In genomic region chr2:163693716-163694314, GRCm38 (mm10) we compare ENCODE assay signal across 7 mouse cellular contexts. TPM values are rescaled to one million over a fixed set of nuclear protein-coding genes. Genes with fewer than 3 reads are reported as not detected.
DNase-seq lines count a peak whose midpoint lies in the region; ATAC-seq and TF ChIP-seq lines count a peak whose summit lies in the region.

No protein-coding gene starts in this region.

- H3K9ac ChIP-seq in heart, embryonic 13.5 days: peak overlapping the region; percentile 70
- H3K9ac ChIP-seq in stomach, embryonic 14.5 days (replicated peaks; ENCODE audit: low read depth, low read length): no peak overlapping the region
- no peak overlapping the region for H3K9ac ChIP-seq in forebrain, embryonic 11.5 days (ENCODE audit: low read length)

- no peak for TF ChIP-seq POLR2A in spleen, adult 2 months (IDR thresholded peaks at IDR 0.05; ENCODE audit: low read depth, low read length)

- no peaks in the 10 kb centered on the region for H3K36me3 ChIP-seq in spleen, adult 2 months (ENCODE audit: control insufficient read depth, insufficient read depth, low read length)
- no peaks in the 10 kb centered on the region for H3K36me3 ChIP-seq in heart, embryonic 13.5 days
- no peaks in the 10 kb centered on the region; the same call in 1 of the 2 replicates for H3K36me3 ChIP-seq in limb, embryonic 10.5 days
- no peaks in the 10 kb centered on the region for H3K36me3 ChIP-seq in stomach, embryonic 14.5 days (ENCODE audit: control insufficient read depth, insufficient read depth, low read length)
- no peaks in the 10 kb centered on the region for H3K36me3 ChIP-seq in forebrain, embryonic 11.5 days (ENCODE audit: control insufficient read depth, insufficient read depth, low read length)

- H3K27ac ChIP-seq in spleen, adult 2 months (ENCODE audit: insufficient read depth, low read length): peak overlapping the region; percentile 61
- H3K27ac ChIP-seq in heart, embryonic 13.5 days (replicated peaks): peak overlapping the region; percentile 99
- 0 out of 2 replicates have a peak overlapping the region, but pooled peaks have one; percentile 50 for H3K27ac ChIP-seq in limb, embryonic 10.5 days
- peak overlapping the region; percentile 49; the same call in 1 of the 2 replicates for H3K27ac ChIP-seq in stomach, embryonic 14.5 days (ENCODE audit: low read length)
- no peak overlapping the region for H3K27ac ChIP-seq in forebrain, embryonic 11.5 days (ENCODE audit: low read depth, low read length)

- peak overlapping the region; percentile 36 for H3K4me2 ChIP-seq in heart, embryonic 13.5 days
- H3K4me2 ChIP-seq in stomach, embryonic 14.5 days (replicated peaks; ENCODE audit: low read depth, low read length): no peak overlapping the region
- no peak overlapping the region for H3K4me2 ChIP-seq in forebrain, embryonic 11.5 days (ENCODE audit: low read depth, low read length, severe bottlenecking)

- no peak for TF ChIP-seq CTCF in spleen, adult 2 months (IDR thresholded peaks at IDR 0.05; ENCODE audit: extremely low read depth, insufficient read depth, insufficient read length, insufficient replicate concordance)

- no peak for DNase-seq in spleen, adult 2 months (ENCODE audit: low read depth in 1 of 2, low spot score in 2 of 2)
- no peak for DNase-seq in spleen, postnatal 10 days (ENCODE audit: low spot score in 2 of 2)
- no peak for DNase-seq in limb, embryonic 10.5 days (ENCODE audit: low spot score)
- no peak for DNase-seq in layer of hippocampus, adult 9-11 months
- no peak for DNase-seq in forebrain, embryonic 11.5 days (ENCODE audit: low spot score)

- peaks cover 18% of the 10 kb centered on the region; the same call in 1 of the 2 replicates for H3K4me1 ChIP-seq in spleen, adult 2 months (ENCODE audit: control insufficient read depth, insufficient read depth, insufficient read length)
- peaks cover 92% of the 10 kb centered on the region for H3K4me1 ChIP-seq in heart, embryonic 13.5 days
- H3K4me1 ChIP-seq in limb, embryonic 10.5 days: peaks cover 30% of the 10 kb centered on the region
- peaks cover 23% of the 10 kb centered on the region; the same call in 1 of the 2 replicates for H3K4me1 ChIP-seq in stomach, embryonic 14.5 days (ENCODE audit: control insufficient read depth, insufficient read depth, low read length)
- peaks cover 2% of the 10 kb centered on the region for H3K4me1 ChIP-seq in forebrain, embryonic 11.5 days (replicated peaks; ENCODE audit: control insufficient read depth, insufficient read depth, low read length)

- no peaks in the 10 kb centered on the region for H3K27me3 ChIP-seq in spleen, adult 2 months (ENCODE audit: control insufficient read depth, insufficient read depth, low read length)
- H3K27me3 ChIP-seq in heart, embryonic 13.5 days (replicated peaks): no peaks in the 10 kb centered on the region
- no peaks in the 10 kb centered on the region for H3K27me3 ChIP-seq in limb, embryonic 10.5 days (ENCODE audit: low read depth, poor library complexity, severe bottlenecking)
- no peaks in the 10 kb centered on the region for H3K27me3 ChIP-seq in stomach, embryonic 14.5 days (ENCODE audit: control insufficient read depth, insufficient read depth, low read length)
- no peaks in the 10 kb centered on the region for H3K27me3 ChIP-seq in forebrain, embryonic 11.5 days (ENCODE audit: control insufficient read depth, insufficient read depth, low read length)

- ATAC-seq in heart, embryonic 13.5 days (ENCODE audit: extremely low read depth, insufficient number of reproducible peaks, low FRiP score, low TSS enrichment): no peak
- no peak for ATAC-seq in stomach, embryonic 14.5 days (ENCODE audit: insufficient number of reproducible peaks, insufficient read depth, low FRiP score, low read depth)
- no peak for ATAC-seq in forebrain, embryonic 11.5 days (replicated peaks; ENCODE audit: low FRiP score)

- 85% methylated on average over 9 of the region's 9 CpGs for WGBS in spleen, adult 2 months
- WGBS in heart, embryonic 13.5 days: 40% methylated on average over 9 of the region's 9 CpGs
- 79% methylated on average over 9 of the region's 9 CpGs for WGBS in limb, embryonic 10.5 days
- 65% methylated on average over 9 of the region's 9 CpGs for WGBS in stomach, embryonic 14.5 days
- WGBS in forebrain, embryonic 11.5 days: 75% methylated on average over 9 of the region's 9 CpGs

- H3K4me3 ChIP-seq in spleen, adult 2 months (ENCODE audit: extremely low read depth, insufficient read depth, insufficient read length): no peak overlapping the region
- peak overlapping the region; percentile 28 for H3K4me3 ChIP-seq in heart, embryonic 13.5 days
- no peak overlapping the region for H3K4me3 ChIP-seq in limb, embryonic 10.5 days
- H3K4me3 ChIP-seq in stomach, embryonic 14.5 days (ENCODE audit: low read depth, low read length): no peak overlapping the region
- H3K4me3 ChIP-seq in forebrain, embryonic 11.5 days (ENCODE audit: low read depth, low read length): no peak overlapping the region

- no peaks in the 10 kb centered on the region for H3K9me3 ChIP-seq in heart, embryonic 13.5 days
- H3K9me3 ChIP-seq in limb, embryonic 10.5 days (replicated peaks): no peaks in the 10 kb centered on the region
- H3K9me3 ChIP-seq in stomach, embryonic 14.5 days (ENCODE audit: control insufficient read depth, low read depth, low read length): no peaks in the 10 kb centered on the region
- no peaks in the 10 kb centered on the region for H3K9me3 ChIP-seq in forebrain, embryonic 11.5 days (ENCODE audit: control insufficient read depth, low read length)

RNA-seq across cellular contexts. Expression of gene Pkig, which starts 35.6 kb away (rescaled TPM):
- 138 and 179 TPM in 2 replicates for polyA plus RNA-seq in spleen, adult 2 months (2012; rRNA removed)
- polyA plus RNA-seq in heart, embryonic 13.5 days (2015; fragmentation: Nextera tagmentation; extraction: Ambion mirVana): 233 and 270 TPM in 2 replicates
- 191 and 204 TPM in 2 replicates for polyA plus RNA-seq in limb, embryonic 10.5 days (2016; fragmentation: Nextera tagmentation; extraction: Ambion mirVana)
- 105 and 110 TPM in 2 replicates for polyA plus RNA-seq in stomach, embryonic 14.5 days (2014; fragmentation: Nextera tagmentation; extraction: Ambion mirVana)
- polyA plus RNA-seq in forebrain, embryonic 11.5 days (2014; fragmentation: Nextera tagmentation; extraction: Ambion mirVana): 189 and 193 TPM in 2 replicates

RNA-seq across cellular contexts. Expression of gene Serinc3, which starts 48.9 kb away (rescaled TPM):
- polyA plus RNA-seq in spleen, adult 2 months (2012; rRNA removed): 400 and 443 TPM in 2 replicates
- polyA plus RNA-seq in heart, embryonic 13.5 days (2015; fragmentation: Nextera tagmentation; extraction: Ambion mirVana): 50.1 and 51.8 TPM in 2 replicates
- 17.3 and 20.4 TPM in 2 replicates for polyA plus RNA-seq in limb, embryonic 10.5 days (2016; fragmentation: Nextera tagmentation; extraction: Ambion mirVana)
- 46.2 and 52.7 TPM in 2 replicates for polyA plus RNA-seq in stomach, embryonic 14.5 days (2014; fragmentation: Nextera tagmentation; extraction: Ambion mirVana)
- 28.9 and 30.7 TPM in 2 replicates for polyA plus RNA-seq in forebrain, embryonic 11.5 days (2014; fragmentation: Nextera tagmentation; extraction: Ambion mirVana)

RNA-seq across cellular contexts. Expression of gene Ada, which starts 56.2 kb away (rescaled TPM):
- polyA plus RNA-seq in spleen, adult 2 months (2012; rRNA removed): 4.3 and 4.5 TPM in 2 replicates
- 3.6 and 3.7 TPM in 2 replicates for polyA plus RNA-seq in heart, embryonic 13.5 days (2015; fragmentation: Nextera tagmentation; extraction: Ambion mirVana)
- 12.2 and 13.8 TPM in 2 replicates for polyA plus RNA-seq in limb, embryonic 10.5 days (2016; fragmentation: Nextera tagmentation; extraction: Ambion mirVana)
- 6.8 and 6.9 TPM in 2 replicates for polyA plus RNA-seq in stomach, embryonic 14.5 days (2014; fragmentation: Nextera tagmentation; extraction: Ambion mirVana)
- 8.1 and 10.1 TPM in 2 replicates for polyA plus RNA-seq in forebrain, embryonic 11.5 days (2014; fragmentation: Nextera tagmentation; extraction: Ambion mirVana)
